Mouse (Mus musculus) cortical plate, adult 2 months (tissue): ENCODE results near the gene Epb41. TPM values are rescaled to one million over a fixed set of nuclear protein-coding genes. Genes with fewer than 3 reads are reported as not detected.
A peak's percentile ranks its signal among the peaks of the same experiment; 100 is the strongest.

Source experiments
- H3K27ac ChIP-seq: fragments of 200-500 bp; 2 replicates; pipeline ENCODE4 v1.5.1; 2012; ENCODE audit warnings: low read length, control low read depth, inconsistent platforms; ENCODE audit not compliant: insufficient read depth
- H3K4me1 ChIP-seq: fragments of 200-500 bp; 2 replicates; pipeline ENCODE4 v1.6.1; 2011; ENCODE audit warnings: low read length; ENCODE audit not compliant: control insufficient read depth, insufficient read depth
- H3K4me3 ChIP-seq: fragments of 200-500 bp; 2 replicates; pipeline ENCODE4 v1.5.1; 2011; ENCODE audit warnings: mild to moderate bottlenecking, low read length, control low read depth; ENCODE audit not compliant: insufficient read depth
- CTCF ChIP-seq: fragments of 200-500 bp; IDR thresholded peaks from 2 replicates; pipeline ENCODE4 v1.5.1; 2011; ENCODE audit warnings: mild to moderate bottlenecking, control low read depth, low read length; ENCODE audit not compliant: insufficient read depth; ENCODE audit errors: extremely low read depth
- POLR2A ChIP-seq: fragments of 200-500 bp; IDR thresholded peaks from 2 replicates; pipeline ENCODE4 v1.6.1; 2011; ENCODE audit warnings: mild to moderate bottlenecking, low read length, control low read depth; ENCODE audit not compliant: insufficient read depth; ENCODE audit errors: extremely low read depth
- polyA plus RNA-seq: library from polyadenylated mRNA; depleted of rRNA; stranded (reverse); fragments of >200 nt; gene quantifications from 2 replicates; pipeline ENCODE4 v1.2.3, GENCODE M21; 2012

The Epb41 gene
- polyA plus RNA-seq, 1 experiment: 37.8 TPM

GRCm38 (mm10) chr4:131918026-131918533 lies 157.0 kb downstream of the Epb41 start:
- Histone ChIP-seq H3K27ac (no peak overlapping the region), H3K4me1 (0 out of 2 replicates have a peak, but pooled peaks cover 1% of the 10 kb centered on the region), H3K4me3 (no peak overlapping the region)
- TF ChIP-seq CTCF: no peak
- no peak for TF ChIP-seq POLR2A

- no peak overlapping the region for H3K27ac ChIP-seq
- TF ChIP-seq CTCF (no peak), POLR2A (no peak)
- H3K4me3 ChIP-seq: no peak overlapping the region
- 0 out of 2 replicates have a peak, but pooled peaks cover 1% of the 10 kb centered on the region for H3K4me1 ChIP-seq
These were observed 158.0 kb downstream of the Epb41 start for GRCm38 (mm10) chr4:131917010-131917555.

GRCm38 (mm10) chr4:131916425-131916824 lies 158.7 kb downstream of the Epb41 start:
- TF ChIP-seq POLR2A (no peak), CTCF (peak; percentile 58)
- Histone ChIP-seq H3K4me1 (0 out of 2 replicates have a peak, but pooled peaks cover 1% of the 10 kb centered on the region), H3K4me3 (no peak overlapping the region), H3K27ac (no peak overlapping the region)

GRCm38 (mm10) chr4:131915821-131916328 lies 159.2 kb downstream of the Epb41 start:
- Histone ChIP-seq H3K4me1 (0 out of 2 replicates have a peak, but pooled peaks cover 1% of the 10 kb centered on the region), H3K27ac (no peak overlapping the region), H3K4me3 (no peak overlapping the region)
- TF ChIP-seq CTCF: no peak
- no peak for TF ChIP-seq POLR2A

- Histone ChIP-seq H3K4me3 (0 out of 2 replicates have a peak overlapping the region, but pooled peaks have one; percentile 7), H3K27ac (no peak overlapping the region), H3K4me1 (0 out of 2 replicates have a peak, but pooled peaks cover 1% of the 10 kb centered on the region)
- TF ChIP-seq POLR2A (no peak), CTCF (no peak)
These were observed 160.1 kb downstream of the Epb41 start for GRCm38 (mm10) chr4:131914891-131915469.

- Histone ChIP-seq H3K4me1 (0 out of 2 replicates have a peak, but pooled peaks cover 1% of the 10 kb centered on the region), H3K4me3 (no peak overlapping the region), H3K27ac (no peak overlapping the region)
- TF ChIP-seq CTCF (no peak), POLR2A (no peak)
These were observed 161.0 kb downstream of the Epb41 start for GRCm38 (mm10) chr4:131914046-131914643.

- Histone ChIP-seq H3K27ac (no peak overlapping the region), H3K4me3 (no peak overlapping the region), H3K4me1 (0 out of 2 replicates have a peak, but pooled peaks cover 1% of the 10 kb centered on the region)
- TF ChIP-seq POLR2A (no peak), CTCF (no peak)
These were observed 161.6 kb downstream of the Epb41 start for GRCm38 (mm10) chr4:131913526-131913925.

- H3K27ac ChIP-seq: no peak overlapping the region
- TF ChIP-seq CTCF: no peak
- TF ChIP-seq POLR2A: no peak
- 0 out of 2 replicates have a peak, but pooled peaks cover 1% of the 10 kb centered on the region for H3K4me1 ChIP-seq
- H3K4me3 ChIP-seq: no peak overlapping the region
These were observed 163.6 kb downstream of the Epb41 start for GRCm38 (mm10) chr4:131911521-131911920.

- H3K4me3 ChIP-seq: no peak overlapping the region
- 0 out of 2 replicates have a peak, but pooled peaks cover 1% of the 10 kb centered on the region for H3K4me1 ChIP-seq
- TF ChIP-seq CTCF (no peak), POLR2A (no peak)
- H3K27ac ChIP-seq: no peak overlapping the region
These were observed 164.7 kb downstream of the Epb41 start for GRCm38 (mm10) chr4:131910237-131910994.
